Mouse (Mus musculus) testis, postnatal 14 days (tissue): ENCODE measurements at regions not wholly inside any gene's neighbourhood (a gene's known extent, or its start where the extent isn't known, plus 50 kb on each side); places are given as distances from the start of the nearest gene placed in this dataset.

Experiments used
- DNase-seq: peaks from one replicate; pipeline ENCODE4 v3.0.0; 2021; ENCODE audit warnings: low spot score

GRCm38 (mm10) chr11:63754826-63755225, 167.3 kb downstream of the Hs3st3b1 start:
- DNase-seq = no peak

- no peak for DNase-seq
These were observed 163.8 kb downstream of the Hs3st3b1 start for GRCm38 (mm10) chr11:63758313-63758712.

DNA sequence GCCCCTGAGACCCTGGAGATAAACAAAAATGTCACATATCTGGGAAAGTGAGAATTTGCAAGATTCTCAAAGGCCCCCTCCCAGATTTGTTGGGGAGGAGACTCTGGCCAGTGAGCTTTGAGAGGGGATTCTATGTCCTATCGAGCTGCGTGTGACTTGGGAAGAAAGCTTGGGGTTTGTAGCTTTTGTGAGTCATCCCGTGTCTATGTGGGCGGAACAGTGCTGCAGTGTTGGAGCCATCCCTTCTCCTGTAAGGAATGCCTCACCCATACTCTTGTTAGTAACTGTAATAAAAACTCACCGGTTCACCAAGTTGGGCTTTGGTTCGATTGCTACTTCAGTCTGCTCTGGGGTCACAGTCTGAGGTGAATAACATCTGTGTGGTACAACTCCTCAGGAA, 160.5 kb downstream of the Hs3st3b1 start:
- DNase-seq = no peak

GRCm38 (mm10) chr11:63767631-63768250, 154.3 kb downstream of the Hs3st3b1 start:
- no peak for DNase-seq

- DNase-seq = no peak
These were observed 152.4 kb downstream of the Hs3st3b1 start for GRCm38 (mm10) chr11:63769738-63770137.

DNA sequence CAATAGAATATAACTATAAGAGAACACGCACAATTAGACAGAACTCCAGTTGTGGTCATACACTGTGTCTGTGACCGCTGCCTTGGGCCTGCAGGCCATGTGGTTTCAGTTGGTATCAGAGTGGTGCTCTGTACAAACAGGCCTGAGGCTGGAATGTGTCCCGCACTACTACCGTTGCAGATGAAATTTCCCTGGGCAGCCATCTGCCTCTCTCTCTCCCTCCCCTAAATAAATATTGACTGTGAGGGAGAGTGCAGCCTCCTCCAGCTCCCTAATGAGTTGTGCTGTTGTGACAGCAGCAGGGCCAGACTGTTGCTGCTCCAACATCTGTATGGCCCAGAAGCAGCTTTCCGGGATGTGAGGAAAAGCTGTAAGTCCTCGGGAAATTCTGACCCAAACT, 146.7 kb downstream of the Hs3st3b1 start:
- DNase-seq = no peak

DNA sequence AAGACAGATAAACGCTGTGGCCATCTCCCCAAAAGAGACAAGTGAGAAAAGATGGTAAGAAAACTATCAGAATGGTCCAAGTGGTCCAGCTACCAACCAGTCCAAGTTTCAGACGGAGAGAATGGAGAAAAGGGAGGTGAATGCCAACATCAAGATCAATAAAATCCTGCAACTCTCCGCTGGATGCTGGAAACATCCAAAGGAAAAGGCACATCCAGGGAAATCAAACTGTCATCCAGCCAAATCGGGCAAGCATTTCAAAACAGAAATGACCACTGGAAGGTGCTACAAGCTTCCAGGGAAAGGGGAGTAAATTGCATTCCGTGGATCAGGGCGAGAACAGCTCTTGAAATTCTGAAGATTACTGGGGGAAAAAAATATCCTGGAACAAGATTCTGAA, 142.7 kb downstream of the Hs3st3b1 start:
- DNase-seq = no peak

- no peak for DNase-seq
These were observed 139.8 kb downstream of the Hs3st3b1 start for GRCm38 (mm10) chr11:63781967-63782915.

- DNase-seq = no peak
These were observed 136.7 kb downstream of the Hs3st3b1 start for GRCm38 (mm10) chr11:63785281-63785886.

- DNase-seq = no peak
These were observed 136.1 kb downstream of the Hs3st3b1 start for GRCm38 (mm10) chr11:63785965-63786364.

GRCm38 (mm10) chr11:63789473-63790120, 132.5 kb downstream of the Hs3st3b1 start:
- DNase-seq = no peak

- DNase-seq = no peak
These were observed 130.9 kb downstream of the Hs3st3b1 start for GRCm38 (mm10) chr11:63791004-63791862.

DNA sequence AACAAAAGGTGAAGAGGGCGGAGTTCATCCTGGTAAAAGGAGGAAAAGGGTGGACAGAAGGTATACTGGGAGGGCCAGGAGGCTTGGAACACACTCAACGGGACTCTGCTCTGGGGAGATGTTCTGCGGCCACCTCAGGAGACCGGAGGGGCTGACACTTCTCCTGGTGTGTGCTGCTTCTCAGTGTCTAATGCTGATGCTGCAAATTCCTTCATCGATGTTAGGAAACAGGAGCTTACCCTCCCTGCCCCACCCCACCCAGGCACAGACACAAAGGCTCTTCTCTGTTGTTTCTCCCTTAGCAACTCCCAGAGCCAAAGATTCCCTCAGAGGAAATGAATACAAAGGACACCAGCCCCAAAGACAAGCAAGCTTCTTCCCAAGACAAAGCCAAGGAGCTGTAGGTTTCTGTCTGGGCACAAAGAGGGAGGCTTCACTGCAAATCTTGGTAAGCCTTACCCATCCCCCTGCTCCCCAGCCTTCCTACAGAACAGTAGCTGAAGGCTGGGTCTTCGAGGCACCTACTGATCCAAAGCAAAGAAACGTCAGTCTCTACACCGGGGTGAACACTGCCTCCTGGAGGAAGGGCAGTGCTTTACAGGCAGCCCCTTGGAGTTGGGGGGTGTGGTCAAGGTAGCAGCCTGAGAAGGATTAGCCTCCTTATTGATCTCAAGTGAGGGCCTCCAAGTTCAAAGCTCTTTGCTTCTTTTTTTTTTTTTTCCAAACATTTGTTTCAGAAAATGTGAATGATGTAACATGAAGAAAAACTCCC, 128.2 kb downstream of the Hs3st3b1 start:
- no peak for DNase-seq

DNA sequence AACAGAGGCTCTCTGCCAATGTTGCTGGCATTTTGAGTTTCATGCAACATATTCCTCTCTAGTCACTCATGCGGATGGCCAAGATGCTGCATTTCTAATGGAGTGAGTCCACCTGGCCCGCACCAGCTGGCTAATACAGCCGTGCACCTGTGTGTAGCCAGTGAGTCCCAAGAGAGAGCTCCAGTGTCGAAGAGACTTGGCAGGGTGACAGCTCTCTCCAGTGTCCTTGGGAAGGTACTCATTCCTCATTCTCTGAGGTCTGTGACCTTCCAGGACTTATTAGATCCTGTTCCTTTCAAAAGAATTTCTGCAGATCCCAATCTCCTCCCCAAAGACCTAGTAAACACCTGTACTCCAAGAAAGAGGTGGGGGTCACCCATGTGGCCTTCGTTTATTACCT, 109.9 kb downstream of the Hs3st3b1 start:
- DNase-seq = no peak

- no peak for DNase-seq
These were observed 99.2 kb downstream of the Hs3st3b1 start for GRCm38 (mm10) chr11:63822847-63823246.

GRCm38 (mm10) chr11:63827271-63827762, 94.8 kb downstream of the Hs3st3b1 start:
- DNase-seq = no peak

GRCm38 (mm10) chr11:63833480-63833879, 88.6 kb downstream of the Hs3st3b1 start:
- no peak for DNase-seq

DNA sequence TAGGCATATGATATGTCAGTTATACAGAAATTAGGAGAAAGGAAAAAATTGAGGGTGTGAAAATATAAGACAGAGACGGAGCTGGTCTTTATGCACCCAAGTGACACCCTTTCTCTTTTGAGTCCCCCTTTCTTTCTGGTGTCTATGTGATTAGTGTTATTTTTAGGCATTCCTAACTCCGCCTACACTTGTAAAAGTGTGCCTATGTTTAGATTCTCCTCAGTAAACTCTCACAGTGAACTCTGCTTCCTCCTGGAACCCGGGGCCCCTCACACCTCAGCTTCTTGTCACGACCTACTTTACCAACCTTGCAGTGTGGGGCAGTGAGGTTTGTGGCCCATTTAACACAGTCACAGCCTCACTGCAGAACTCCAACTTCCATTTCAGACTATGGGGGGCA, 88.0 kb downstream of the Hs3st3b1 start:
- no peak for DNase-seq

DNA sequence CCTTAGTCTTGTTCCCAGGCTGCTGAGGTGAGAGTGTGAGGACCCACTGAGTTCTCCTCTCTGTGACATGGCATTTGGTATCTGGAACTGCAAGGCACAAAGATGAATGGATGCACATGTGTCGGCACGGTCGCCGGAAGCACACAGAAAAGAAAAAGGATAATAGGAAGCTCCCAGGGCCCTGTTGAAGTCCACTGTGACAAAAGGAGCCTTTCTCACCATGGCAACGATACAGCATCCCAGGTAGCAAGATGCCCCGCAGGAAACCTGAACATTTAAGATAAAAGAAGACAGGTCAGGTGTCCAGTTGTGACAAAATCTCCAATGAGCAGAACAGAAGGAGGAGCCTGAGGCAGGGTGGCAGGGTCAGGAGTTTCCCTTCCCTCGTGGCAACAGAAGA, 87.5 kb downstream of the Hs3st3b1 start:
- no peak for DNase-seq
